Mouse (Mus musculus) CH12.LX (cell line): ENCODE data around the gene Syn3.

Experiments used
- CHD2 ChIP-seq: IDR thresholded peaks from 2 replicates; pipeline ENCODE4 v1.6.1; 2011; ENCODE audit warnings: low read length, improper control_type of control experiment
- CTCF ChIP-seq, 2 experiments: IDR thresholded peaks in 1 of 2; conservative IDR thresholded peaks in 1 of 2; 2 replicates each; pipeline ENCODE4 v1.5.1; 2011 to 2012; ENCODE audit warnings: low read depth in 2 of 2, low read length in 2 of 2, improper control_type of control experiment in 1 of 2, inconsistent platforms in 1 of 2, mild to moderate bottlenecking in 1 of 2, moderate library complexity in 1 of 2
- EP300 ChIP-seq: IDR thresholded peaks from 2 replicates; pipeline ENCODE4 v1.6.1; 2011; ENCODE audit warnings: low read length, improper control_type of control experiment
- MAX ChIP-seq: IDR thresholded peaks from 2 replicates; pipeline ENCODE4 v1.6.1; 2011; ENCODE audit warnings: low read length, improper control_type of control experiment
- RAD21 ChIP-seq: IDR thresholded peaks from 2 replicates; pipeline ENCODE4 v1.6.1; 2011; ENCODE audit warnings: low read depth, mild to moderate bottlenecking, low read length, improper control_type of control experiment, moderate library complexity

DNA sequence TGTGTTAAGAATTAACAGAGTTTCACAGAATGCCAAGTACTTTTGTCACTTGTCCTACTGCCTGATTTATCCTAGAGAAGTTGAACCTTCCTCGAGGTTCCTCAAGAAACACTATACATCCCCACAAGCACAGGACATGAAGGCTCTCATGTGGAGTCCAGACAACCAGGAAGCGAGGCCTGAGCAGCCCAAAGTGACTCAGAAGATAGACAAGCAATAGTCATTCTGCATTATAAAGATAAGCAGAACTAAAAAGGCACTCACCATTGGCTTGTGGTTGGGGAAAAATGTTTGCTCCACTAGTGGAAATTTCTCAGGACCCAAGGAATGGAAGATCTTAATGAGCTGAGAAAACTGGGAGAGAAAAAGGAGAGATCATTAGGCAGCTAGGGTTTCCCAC lies 147.4 kb downstream of the Syn3 start:
- TF ChIP-seq EP300 (no peak), RAD21 (no peak), MAX (no peak), CHD2 (no peak), CTCF (conservative IDR thresholded peaks at IDR 0.05 in 1 of 2, IDR thresholded peaks at IDR 0.05 in 1 of 2; ENCODE audit: low read depth in 2 of 2, low read length in 2 of 2) (no peak)
